Mouse (Mus musculus) activated CD4-positive, CD25-positive, alpha-beta regulatory T cell, adult 4 months (primary cell): Measurements from ENCODE around the gene Qrich2. TPM values are rescaled to one million over a fixed set of nuclear protein-coding genes. Genes with fewer than 3 reads are reported as not detected.
A peak's percentile ranks its signal among the peaks of the same experiment; 100 is the strongest.
"Not testable (repeated sequence)": the region's sequence is repeated elsewhere in the genome, so short reads cannot be mapped to it uniquely, and the experiment has no call there.

Experiments
- ATAC-seq: one replicate; pipeline ENCODE4 v1.8.0; 2017
- polyA plus RNA-seq, 2 experiments: library from polyadenylated mRNA; unstranded; fragments of 100-300 nt; shearing (Covaris generic); gene quantifications; one replicate each; pipeline ENCODE4 v1.2.1; 2017

Gene Qrich2
- polyA plus RNA-seq, 2 experiments from 2014 or later: not detected

GRCm38 (mm10) chr11:116428872-116429859 lies 36.9 kb downstream of the Qrich2 start:
- no peak for ATAC-seq

GRCm38 (mm10) chr11:116426852-116427575 lies 39.0 kb downstream of the Qrich2 start:
- no peak for ATAC-seq

- not testable (repeated sequence) for ATAC-seq
Observed at GRCm38 (mm10) chr11:116426328-116426727, 39.7 kb downstream of the Qrich2 start.

GRCm38 (mm10) chr11:116424621-116425407 lies 41.2 kb downstream of the Qrich2 start:
- ATAC-seq: no peak

- ATAC-seq: peak; percentile 98
Observed at GRCm38 (mm10) chr11:116423782-116424620, 42.0 kb downstream of the Qrich2 start.

DNA sequence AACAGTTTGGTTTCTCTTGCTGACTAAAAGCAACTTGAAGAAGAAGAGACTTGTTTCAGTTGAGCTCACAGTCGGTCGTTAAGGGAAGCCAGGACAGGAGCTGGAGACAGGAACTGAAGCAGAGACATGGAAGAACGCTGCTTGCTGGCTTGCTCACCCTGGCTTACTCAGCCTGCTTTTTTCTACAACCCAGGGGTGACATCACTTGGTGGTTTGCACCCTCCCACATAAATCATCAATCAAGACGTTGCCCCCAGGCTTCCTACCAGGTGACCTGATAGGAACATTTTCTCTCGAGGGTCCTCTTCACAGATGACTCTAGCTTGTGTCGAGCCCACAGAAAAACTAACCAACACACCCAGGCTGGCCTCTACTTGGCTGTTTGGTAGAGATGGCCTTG lies 42.8 kb downstream of the Qrich2 start:
- no peak for ATAC-seq

DNA sequence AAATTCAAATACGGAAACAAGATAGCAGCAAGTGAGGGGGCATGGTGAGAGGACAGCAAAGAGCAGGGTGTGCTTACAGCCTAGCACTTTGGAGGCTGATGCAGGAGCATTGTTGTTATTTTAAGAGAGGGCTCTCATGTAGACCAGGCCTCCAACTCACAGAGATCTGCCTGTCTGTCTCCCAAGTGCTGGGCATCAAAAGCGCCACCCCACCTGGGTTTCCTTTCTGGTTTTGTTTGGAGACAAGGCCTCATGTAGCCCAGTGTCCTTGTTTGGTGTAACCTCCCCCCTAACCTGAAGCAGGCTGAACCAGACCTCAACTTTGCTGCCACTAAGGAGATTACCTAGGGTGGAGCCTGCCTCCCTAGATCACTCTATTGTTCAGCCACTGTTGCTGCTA lies 43.5 kb downstream of the Qrich2 start:
- ATAC-seq: no peak

GRCm38 (mm10) chr11:116421102-116421501 lies 44.9 kb downstream of the Qrich2 start:
- no peak for ATAC-seq

DNA sequence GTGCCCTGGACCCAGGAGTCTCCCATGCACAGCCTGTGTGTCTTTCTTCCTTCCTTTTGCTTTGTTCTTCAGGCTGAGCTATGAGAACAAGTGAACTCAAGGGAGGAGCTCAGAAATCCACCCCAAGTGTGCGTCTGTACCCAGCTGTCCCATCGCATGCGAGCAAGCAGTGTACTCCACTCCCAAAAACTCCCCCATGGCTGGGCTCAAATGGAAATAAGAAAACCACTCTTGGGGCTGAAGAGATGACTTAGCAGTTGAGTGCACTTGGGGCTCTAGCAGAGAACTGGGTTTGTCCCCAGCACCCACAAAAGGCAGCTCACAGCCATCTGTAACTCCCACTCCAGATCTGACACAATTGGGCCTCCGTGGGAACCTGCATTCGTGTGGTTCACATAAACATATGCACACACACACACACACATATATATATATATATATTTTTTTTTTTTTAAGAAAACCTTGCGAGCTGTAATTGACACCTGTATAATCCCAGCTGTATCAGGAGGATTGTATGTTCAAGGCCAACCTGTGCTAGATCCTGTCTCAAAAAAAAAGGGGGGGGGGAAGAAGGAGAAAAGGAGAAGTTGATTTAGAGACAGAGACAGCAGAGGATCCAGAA lies 47.1 kb downstream of the Qrich2 start:
- ATAC-seq: peak; percentile 30

GRCm38 (mm10) chr11:116418194-116418840 lies 47.7 kb downstream of the Qrich2 start:
- ATAC-seq: peak; percentile 22

DNA sequence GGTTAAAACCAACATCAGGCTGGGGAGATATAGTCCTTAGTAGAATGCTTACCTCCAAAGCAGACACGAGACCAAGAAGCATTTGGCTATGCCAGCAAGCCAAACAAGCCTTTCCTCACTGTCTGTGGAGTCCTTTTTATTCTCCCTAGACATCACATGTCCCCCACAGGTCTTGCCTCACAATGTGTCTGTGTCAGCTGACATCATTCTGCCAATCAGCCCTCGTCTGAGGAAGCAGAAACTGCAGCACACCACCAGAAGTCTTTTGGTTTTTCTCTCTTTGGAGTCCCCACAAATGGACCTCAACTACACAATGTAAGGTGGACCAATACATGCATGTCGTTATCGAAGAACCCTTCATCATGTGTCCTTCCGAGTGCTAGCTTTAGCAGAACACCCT lies 49.0 kb downstream of the Qrich2 start:
- no peak for ATAC-seq

DNA sequence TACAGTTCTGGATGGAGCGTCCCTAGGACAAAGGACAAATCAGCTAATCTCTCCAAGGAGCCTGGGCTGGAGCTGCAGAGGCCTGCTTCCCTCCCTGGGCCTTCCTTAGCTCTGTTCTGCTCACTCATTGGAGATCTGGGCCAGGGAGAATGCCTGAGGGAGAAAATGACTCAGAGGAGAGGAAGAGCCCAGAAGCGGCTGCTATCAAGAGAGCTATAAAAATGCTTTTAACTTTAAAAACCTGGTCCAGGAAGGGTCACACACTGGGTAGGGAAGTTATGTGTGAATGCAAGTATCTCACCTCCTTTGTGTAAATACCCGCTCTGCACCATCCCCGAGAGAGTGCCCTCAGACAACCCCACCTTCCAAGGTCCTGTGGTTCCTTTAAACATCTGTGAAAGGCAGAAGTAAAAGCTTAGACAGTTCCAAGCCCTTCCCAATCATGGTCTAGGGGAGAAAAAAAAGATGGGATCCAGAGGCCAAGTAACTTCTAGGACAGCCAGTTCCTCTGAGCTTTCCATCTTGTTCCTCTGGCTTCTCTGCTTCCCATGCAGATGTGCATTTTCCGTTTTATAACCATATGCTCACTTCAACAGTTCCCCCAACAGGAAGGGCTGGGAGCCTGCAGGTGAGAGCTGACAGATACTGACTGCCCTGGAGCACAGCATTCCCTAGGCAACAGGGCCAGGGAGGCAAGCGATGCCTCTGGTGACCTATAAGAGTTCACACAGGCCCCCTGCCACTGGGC lies 49.7 kb downstream of the Qrich2 start:
- ATAC-seq: no peak

DNA sequence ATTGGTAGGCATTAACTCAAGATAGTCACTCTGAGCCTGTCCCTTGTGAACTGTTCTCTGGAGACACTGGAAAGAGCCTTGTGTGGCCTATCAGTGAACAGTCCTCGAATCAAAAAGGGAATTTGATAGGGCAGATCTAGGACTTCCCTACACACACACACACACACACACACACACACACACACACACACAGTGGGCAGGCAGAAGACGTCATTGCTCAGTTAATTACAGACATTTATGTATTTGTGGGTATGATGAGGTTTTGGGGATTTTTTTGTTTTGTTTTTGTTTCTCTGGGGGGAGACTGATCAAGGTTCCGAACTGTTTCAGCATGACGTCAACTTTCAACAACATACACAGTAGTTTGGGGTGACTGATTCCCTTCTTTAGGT lies 52.4 kb downstream of the Qrich2 start:
- ATAC-seq: peak; percentile 36

DNA sequence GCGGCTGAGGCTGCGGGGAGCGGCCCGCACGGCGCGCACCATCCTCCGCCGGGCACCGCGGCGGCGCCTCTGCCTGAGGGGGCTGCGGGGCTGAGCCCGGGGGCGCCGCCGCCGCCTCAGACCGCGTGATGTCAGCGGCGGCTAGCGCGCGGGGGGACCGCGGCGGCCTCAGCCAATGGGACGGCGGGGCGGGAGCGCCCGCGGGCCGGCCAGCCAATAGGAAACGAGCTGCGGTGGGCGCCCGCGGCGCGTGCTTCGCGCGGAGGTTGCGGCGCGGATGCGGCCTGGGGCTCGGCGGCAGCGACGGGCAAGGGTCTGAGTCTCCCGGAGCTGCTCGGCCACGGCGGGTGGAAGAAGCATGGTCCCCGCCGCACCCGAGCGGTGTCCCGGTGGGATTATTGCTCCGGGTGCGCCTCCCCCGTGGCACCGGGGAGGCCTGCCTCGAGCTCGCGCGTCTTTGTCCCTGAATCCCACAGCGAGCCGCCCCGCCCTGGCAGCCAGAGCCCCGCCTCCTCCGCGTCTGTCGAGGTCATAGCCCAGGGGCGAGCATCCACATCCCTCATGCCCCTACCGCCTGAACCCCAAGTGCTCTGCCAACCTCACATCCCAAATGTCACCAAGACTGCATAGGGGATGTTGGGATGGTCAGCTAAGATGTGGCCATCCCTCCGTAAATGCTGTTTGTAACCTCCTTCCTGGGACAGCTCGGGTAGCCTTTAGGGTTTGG lies 53.0 kb downstream of the Qrich2 start, which contains the start of gene Rnf157:
Rnf157 (minus strand) TSS at position 129 of the 727 bp plus-strand sequence.
- ATAC-seq: peak; percentile 58

GRCm38 (mm10) chr11:116412028-116412827 lies 53.8 kb downstream of the Qrich2 start:
- ATAC-seq: peak; percentile 29

- no peak for ATAC-seq
Observed at GRCm38 (mm10) chr11:116411582-116411981, 54.5 kb downstream of the Qrich2 start.

GRCm38 (mm10) chr11:116410415-116410814 lies 55.6 kb downstream of the Qrich2 start:
- not testable (repeated sequence) for ATAC-seq

- no peak for ATAC-seq
Observed at GRCm38 (mm10) chr11:116409008-116409407, 57.0 kb downstream of the Qrich2 start.
